Mouse (Mus musculus) spleen, adult 2 months (tissue): ENCODE measurements around the gene Ddx21.

Experiments used
- CTCF ChIP-seq: fragments of 200-500 bp; IDR thresholded peaks from 2 replicates; pipeline ENCODE4 v1.5.1; 2011; ENCODE audit warnings: mild to moderate bottlenecking, inconsistent platforms; ENCODE audit not compliant: insufficient read depth, insufficient read length, insufficient replicate concordance; ENCODE audit errors: extremely low read depth
- POLR2A ChIP-seq: fragments of 200-500 bp; IDR thresholded peaks from 2 replicates; pipeline ENCODE4 v1.6.1; 2011; ENCODE audit warnings: low read depth, low read length, inconsistent platforms

DNA sequence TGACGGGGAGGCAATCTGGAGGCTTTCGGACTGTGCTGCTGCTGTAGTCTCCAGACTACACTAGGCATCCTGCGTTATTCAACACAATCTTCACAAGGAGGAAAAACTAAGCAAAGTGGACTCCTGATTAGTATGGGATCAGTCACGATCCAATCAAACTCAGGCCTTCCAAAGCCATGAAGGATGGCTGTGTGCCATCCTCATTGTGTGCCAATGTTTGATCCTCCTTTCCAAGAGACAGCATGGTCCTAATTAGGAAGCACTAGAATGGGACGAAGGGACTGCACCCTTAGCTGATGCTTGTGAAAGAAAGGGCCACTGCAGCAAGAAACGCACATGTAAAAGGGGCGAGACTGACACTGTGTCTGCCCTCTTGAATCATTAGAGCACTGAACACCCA is 9.6 kb downstream of the Ddx21 start:
- TF ChIP-seq CTCF, result no peak
- no peak for TF ChIP-seq POLR2A
